Mouse (Mus musculus): ENCODE measurements at regions not wholly inside any gene's neighbourhood (a gene's known extent, or its start where the extent isn't known, plus 50 kb on each side); places are given as distances from the start of the nearest gene placed in this dataset.

DNA sequence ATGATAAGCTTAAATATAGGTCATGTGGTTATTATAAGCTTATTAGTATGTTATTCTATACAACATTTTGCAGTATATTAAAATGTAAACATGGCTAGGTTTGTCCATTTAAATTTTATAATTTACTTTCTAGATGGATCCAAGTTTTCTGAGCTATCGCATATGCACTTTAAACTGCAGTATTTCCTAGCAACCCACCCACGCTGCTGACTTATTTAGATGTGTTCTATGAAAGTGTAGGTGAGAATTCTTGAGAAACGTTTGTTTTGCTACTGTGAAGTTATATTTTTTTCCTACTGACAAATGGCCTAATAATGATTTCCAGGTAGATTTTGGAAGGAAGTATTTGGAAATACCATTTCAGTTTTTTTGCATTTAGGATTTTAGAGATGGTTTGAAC, 308.0 kb downstream of the Gbe1 start:
- DNase-seq, result no peak

GRCm38 (mm10) chr16:70643630-70644264, 330.0 kb downstream of the Gbe1 start:
- no peak for DNase-seq

DNA sequence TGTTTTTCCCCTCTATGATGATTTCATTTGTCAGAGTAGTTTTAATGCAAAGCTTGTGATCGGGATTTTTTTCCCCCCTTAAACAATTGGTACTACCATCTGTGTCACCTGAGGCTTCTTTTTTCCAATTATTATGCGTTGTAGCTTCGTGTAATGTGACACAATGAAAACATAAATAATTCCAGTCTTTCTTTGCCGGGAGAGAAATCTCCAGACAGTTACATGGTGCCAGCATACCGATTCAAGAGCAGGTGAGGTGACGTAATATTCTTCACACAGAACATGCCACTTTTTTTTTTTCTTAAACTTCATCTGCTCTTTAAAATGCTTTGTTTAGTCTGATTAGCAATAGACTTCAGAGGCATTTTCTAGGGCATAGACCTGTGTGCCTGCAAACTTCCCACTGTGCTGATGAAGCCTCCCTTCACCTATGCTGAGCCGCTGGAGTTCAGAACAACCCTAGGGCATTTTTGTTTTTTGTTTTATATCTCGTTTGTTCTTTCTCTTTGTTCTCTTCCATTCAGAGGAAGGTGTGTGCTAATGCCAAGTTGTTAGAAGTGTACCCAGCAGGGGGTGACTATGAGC, 331.0 kb downstream of the Gbe1 start:
- no peak for DNase-seq

DNA sequence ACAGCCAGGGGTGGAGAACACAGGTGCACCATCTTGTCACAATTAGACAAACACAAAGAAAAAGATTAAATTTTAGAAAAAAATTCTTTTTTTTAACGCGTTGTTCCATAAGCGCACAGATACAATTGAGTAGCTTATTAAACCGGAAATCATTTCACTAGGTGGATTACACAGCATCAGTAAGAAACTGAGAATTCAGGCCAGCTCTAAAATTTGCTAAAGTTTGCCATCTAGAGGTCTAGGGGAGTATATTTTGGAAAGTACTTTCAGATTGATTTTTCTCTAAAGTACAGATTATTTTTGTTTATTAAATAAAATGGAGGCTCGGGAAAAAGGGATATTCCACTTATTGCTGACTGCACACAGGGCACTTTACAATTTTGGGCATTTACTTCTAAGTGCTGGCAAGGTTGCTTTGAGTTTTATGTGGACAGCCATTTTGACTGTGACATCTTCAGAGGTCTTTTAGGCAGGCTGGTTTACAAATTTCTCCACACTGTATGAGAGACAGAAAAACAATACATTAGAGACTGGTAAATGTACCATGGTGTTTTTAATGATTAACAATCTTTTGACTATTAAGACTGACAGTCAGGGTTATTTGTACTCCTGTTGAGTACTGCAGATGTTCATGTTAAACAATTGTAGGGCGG, 340.8 kb downstream of the Gbe1 start:
- no peak for DNase-seq

- no peak for DNase-seq
These were observed 376.1 kb downstream of the Gbe1 start for GRCm38 (mm10) chr16:70689826-70690225.

- no peak for DNase-seq
These were observed 411.1 kb downstream of the Gbe1 start for GRCm38 (mm10) chr16:70724722-70725284.

DNA sequence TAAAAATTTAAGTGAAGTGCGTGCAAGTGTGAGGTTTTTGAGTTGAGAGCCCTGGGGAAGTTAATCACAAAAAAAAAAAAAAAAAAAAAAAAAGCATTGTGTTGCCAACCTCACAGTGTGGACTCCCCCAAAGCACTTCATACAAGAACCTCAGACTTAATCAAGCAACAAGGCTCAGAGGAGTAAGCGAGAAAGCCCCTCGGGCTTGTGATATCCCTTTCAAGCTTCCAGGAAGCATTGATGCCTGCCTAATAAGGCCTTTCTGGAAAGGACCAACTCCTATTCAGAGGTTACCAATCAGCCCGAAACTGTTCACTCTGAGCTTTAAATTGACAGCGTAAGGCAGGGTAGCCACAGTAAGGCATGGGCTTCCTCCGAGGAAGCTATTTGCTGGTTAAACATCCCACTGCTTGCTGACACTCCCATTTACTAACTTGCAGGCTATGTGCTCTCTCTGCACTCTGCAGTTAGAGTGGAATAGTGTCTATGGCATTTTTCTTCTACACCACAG, 411.6 kb downstream of the Gbe1 start:
- no peak for DNase-seq

- DNase-seq, result no peak
These were observed 419.3 kb downstream of the Gbe1 start for GRCm38 (mm10) chr16:70733016-70733415.

GRCm38 (mm10) chr16:70740046-70740445, 426.3 kb downstream of the Gbe1 start:
- DNase-seq, result no peak

DNA sequence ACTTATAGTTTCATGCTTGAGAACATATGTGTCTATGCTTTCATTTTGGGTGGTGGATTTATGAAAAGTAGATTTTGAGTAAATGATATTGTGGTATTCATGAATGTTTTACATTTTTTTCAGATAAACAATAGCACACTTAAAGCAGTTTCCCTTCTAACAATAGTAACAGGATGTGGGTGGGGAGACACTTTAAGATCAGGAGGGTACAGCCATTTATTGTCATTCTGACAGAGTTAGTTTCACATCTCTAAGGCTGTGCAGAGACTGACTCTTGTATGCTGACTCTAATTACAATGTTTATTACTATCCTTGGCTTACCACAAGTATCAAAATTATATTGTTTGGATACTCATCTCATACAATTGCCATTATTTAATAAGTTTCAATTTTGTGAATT, 440.5 kb downstream of the Gbe1 start:
- DNase-seq, result no peak

GRCm38 (mm10) chr16:70798061-70798460, 484.3 kb downstream of the Gbe1 start:
- DNase-seq, result no peak

DNA sequence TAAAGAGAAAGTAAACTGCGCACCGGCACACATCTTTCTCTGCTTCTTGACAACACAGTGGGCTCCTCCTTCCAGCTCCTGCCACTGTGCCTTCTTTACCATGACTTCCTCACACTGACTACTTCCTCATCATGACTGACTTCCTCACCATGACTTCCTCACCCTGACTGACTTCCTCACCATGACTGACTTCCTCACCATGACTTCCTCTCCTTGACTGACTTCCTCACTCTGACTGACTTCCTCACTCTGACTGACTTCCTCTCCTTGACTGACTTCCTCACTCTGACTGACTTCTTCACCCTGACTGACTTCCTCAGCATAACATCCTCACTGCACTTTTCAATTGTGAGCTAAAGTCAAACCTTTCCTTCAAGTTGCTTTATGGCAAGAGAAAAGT, 489.8 kb downstream of the Gbe1 start:
- no peak for DNase-seq

GRCm38 (mm10) chr16:70825910-70826309, 512.2 kb downstream of the Gbe1 start:
- DNase-seq, result no peak

GRCm38 (mm10) chr16:70835006-70835405, 521.3 kb downstream of the Gbe1 start:
- DNase-seq, result no peak

GRCm38 (mm10) chr16:70838139-70838538, 524.4 kb downstream of the Gbe1 start:
- no peak for DNase-seq

DNA sequence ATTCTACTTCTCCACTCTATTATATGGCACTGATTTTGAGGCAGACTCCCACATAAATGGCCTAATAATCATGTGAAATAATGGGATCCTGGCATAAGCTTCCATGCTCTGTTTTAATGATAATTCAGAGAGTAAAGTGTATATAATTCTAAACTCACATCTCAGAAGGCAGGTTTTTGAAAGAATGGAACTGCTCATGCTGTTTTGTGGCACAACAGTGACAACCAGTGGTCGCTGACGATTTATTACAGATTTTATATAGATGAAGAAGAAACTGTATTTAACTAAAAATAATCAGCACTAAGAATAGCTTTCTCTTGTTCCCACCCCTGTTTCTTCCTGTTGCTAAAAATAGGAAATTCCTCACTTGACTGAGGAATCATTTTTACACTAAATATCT, 554.5 kb downstream of the Gbe1 start:
- no peak for DNase-seq

DNA sequence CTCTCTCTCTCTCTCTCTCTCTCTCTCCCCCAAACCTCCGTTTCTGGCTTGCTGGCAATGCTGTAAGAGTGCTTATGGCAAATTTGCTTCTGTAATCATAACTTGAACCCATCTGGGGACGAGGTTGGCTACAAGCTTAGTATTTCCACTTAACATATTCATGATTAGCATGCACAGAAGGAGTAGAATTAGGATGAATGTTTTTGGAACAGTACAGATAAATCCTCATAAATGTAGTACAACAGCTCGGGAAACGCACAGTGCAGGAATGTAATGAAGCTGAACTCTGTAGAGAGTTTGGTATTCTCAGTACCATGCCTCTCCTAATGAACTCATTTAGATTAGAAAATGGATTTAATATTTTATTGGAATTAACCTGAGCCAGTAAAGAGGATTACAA, 555.5 kb downstream of the Gbe1 start:
- DNase-seq, result no peak

GRCm38 (mm10) chr16:70874080-70874479, 560.3 kb downstream of the Gbe1 start:
- no peak for DNase-seq

GRCm38 (mm10) chr16:70880678-70881077, 566.9 kb downstream of the Gbe1 start:
- DNase-seq, result no peak

- no peak for DNase-seq
These were observed 567.5 kb downstream of the Gbe1 start for GRCm38 (mm10) chr16:70881098-70881850.

- no peak for DNase-seq
These were observed 586.3 kb downstream of the Gbe1 start for GRCm38 (mm10) chr16:70900085-70900484.

- no peak for DNase-seq
These were observed 606.3 kb downstream of the Gbe1 start for GRCm38 (mm10) chr16:70920047-70920446.

GRCm38 (mm10) chr16:70929651-70930050, 615.9 kb downstream of the Gbe1 start:
- DNase-seq, result no peak

Measured in heart, adult 11 months (tissue).